Mouse (Mus musculus): ENCODE data around the gene Unc119b. TPM values are rescaled to one million over a fixed set of nuclear protein-coding genes. Genes with fewer than 3 reads are reported as not detected.
"Not testable (repeated sequence)": the region's sequence is repeated elsewhere in the genome, so short reads cannot be mapped to it uniquely, and the experiment has no call there.

Unc119b gene
- total RNA-seq, 2 experiments from 2014 or later = 27.1 to 28.8 TPM

DNA sequence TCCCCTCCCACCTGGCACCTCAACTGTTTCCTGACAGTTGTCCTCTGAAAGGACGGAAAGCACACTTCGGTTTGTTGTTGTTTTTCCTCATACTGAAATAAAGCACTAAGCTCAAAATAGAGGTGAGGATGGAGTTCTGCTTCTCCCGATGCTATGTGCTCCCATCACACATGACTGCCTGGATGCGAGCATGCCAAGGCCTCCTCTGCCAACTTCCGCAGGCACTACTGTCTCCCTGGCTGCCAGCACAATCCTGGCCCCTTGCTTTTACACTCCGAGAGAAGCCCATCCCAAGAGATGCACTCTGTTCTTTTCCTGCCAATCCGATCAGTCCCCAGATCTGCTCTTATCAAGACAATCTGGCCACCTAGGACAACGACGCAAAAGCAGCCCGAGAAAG is 8.8 kb upstream of the Unc119b start:
- intact Hi-C loops (cut with DNase I) = no loop called here
- DNase-seq (ENCODE audit: low spot score in 2 of 2) = peak; percentile 38 to 54

DNA sequence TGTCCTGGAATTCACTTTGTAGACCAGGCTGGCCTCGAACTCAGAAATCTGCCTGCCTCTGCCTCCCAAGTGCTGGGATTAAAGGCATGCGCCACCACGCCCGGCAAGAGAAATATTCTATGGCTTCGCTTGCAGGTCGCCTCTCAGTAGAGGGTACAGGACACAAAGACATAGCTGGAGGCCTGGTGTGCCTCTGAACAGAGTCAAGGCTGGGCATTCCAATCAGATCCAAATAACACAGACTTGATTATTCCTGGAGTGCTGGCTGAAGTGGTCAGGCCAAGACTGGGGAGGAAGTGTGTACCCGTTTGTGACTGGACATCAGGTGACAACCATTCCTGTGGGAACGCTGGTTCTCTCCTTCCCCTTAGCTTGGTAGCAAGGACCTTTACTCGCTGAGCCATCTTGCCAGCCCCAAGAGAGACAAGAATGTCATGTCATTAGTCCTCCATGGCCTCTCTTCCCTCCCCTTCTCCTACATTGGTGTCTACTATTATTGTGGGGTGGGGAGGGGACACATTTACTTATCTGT is 7.5 kb upstream of the Unc119b start:
- intact Hi-C loops (cut with DNase I) = no loop called here
- no peak for DNase-seq (ENCODE audit: low spot score in 2 of 2)

DNA sequence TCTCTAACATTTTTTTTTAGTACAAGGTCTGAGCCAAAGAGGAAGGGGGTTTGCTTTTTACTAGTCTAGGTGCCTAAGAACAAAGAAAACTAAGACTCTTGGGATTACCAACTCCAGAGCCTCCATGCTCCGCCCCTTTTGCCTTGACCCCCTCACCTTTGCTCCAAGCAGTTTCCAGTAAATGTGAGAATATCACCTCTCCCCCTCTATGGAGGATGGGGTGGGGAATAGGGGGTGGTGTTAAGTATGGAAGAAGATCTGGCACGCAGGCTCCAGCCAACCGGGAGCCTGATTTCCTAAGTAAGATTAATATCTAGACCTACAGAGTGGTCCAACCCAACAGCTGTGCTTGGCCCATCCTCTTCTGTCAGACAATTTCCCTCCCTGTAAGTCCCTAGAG is 6.0 kb upstream of the Unc119b start:
- intact Hi-C loops (cut with DNase I) = no loop called here

DNA sequence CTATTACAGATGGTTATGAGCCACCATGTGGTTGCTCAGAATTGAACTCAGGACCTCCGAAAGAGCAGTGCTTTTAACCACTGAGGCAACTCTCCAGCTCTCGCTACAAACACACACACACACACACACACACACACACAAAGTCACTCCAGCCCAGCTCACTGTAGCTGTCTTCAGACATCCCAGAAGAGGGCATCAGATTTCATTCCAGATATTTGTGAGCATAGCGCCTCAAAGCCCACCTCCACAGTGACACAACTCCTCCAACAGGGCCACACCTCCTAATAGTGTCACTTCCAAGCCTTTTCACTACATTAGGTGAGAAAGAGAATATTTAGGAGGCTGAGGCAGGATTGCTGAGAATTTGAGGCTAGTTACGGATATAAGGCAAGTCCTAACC is 4.3 kb upstream of the Unc119b start:
- no peak for DNase-seq (ENCODE audit: low spot score in 2 of 2)
- intact Hi-C loops (cut with DNase I) = no loop called here

More for the DNA sequence above, 6.0 kb upstream of the Unc119b start:
- no peak for DNase-seq (ENCODE audit: low spot score in 2 of 2)

DNA sequence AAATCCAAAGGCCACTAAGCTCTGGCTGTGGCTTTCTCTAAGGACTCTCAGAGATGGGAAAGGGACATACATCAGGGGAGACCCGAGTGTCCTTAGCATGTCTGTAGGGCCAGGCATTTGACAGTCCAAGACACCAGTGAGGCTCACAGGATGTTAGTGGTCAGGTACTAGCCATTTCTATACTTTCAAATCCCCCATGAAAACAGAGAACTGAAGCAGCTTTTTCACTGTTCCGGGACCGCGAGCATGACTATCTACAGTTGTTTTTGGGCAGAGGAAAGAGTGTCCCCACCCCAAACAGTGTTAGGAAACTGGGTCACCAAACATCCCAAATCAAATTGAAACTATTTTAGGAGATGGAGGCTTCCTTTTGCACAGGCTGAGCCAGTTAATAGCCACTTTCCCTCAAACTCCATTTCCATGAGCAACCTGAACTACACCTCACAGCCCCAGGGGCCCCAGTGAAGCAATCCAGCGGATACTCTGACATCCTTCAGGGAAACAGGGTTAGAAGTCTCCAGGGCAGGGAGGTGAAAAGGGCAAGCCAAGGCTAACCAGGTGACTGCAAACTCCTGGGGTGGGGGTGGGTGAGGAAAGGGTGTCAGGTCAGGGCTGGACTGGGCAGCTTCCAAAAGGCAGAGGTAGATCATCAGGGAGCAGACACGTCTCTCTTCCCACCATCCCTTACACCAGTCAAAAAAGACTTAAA is 1.3 kb downstream of the Unc119b start:
- DNase-seq (ENCODE audit: low spot score in 2 of 2) = no peak
- intact Hi-C loops (cut with DNase I) = no loop called here

DNA sequence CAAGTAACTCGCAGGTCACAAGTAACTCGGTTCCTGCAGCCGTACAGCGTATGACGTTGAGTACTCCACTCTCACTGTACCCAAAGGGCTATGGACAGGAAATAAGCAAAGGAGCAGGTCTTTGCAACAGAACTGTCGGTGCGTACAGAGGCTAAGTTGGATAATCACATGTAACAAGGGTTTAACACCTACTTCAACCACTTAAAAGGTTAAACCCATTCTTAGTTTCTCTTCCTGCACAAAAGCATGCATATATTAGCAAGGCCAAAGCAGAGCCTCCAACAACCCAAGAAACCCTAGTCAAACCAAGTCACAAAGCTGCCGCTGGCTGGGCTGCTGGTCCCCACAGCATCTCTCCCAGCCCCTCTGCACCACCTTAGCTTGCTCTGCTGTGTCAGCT is 2.3 kb downstream of the Unc119b start:
- intact Hi-C loops (cut with DNase I) = no loop called here
- no peak for DNase-seq (ENCODE audit: low spot score in 2 of 2)

DNA sequence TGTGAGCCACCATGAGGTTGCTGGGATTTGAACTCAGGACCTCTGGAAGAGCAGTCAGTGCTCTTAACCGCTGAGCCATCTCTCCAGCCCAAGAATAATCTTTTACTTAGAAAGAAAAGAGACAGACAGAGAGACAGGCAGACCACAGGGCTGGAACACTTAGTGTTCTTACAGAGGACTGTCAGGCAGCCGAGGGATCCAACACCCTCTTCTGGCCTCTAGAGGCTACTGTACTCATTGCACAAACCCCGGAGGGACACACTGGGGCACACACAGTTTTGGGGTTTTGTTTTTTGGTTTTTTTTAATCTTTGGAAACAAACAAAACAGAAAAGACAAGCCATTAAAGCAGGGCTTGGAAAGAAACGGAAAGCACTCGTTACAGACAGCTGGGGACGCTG is 5.4 kb downstream of the Unc119b start:
- intact Hi-C loops (cut with DNase I) = no loop called here
- DNase-seq (ENCODE audit: low spot score in 2 of 2) = no peak

DNA sequence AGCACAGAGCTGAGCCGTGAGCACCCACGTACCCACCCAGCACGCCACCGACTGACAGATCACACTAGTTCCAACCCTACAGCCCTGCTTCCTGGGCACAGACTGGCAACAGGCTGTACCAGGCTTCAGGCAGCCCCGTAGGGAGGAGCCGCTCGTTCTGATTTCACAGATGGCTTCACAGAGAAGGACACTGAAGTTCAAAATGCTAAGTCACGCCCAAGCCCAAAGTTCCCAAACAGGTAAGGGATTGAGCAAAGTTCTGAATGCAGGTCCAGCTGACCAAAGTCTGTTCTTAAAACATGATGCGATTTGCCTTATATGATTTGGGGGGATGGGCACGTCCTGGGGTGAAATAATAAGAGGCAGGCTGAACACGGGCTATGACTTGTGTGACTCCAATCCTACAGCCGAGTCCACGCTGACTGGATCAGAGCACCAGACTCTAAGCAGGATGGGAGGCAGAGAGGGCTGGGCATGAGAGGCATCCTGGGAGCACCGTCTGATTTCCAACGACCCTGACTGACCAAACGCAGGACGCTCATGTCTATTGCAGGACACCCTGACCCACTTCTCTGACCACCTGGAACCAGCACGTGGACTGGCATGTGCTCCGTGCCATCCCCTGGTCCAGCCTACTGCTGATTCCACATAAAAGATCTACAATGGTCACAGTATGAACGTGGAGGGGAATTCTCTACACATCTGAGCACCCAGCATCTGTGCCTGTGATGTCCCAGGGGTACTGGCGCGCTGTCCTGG is 7.2 kb downstream of the Unc119b start:
- DNase-seq (ENCODE audit: low spot score in 2 of 2) = no peak
- intact Hi-C loops (cut with DNase I) = no loop called here

DNA sequence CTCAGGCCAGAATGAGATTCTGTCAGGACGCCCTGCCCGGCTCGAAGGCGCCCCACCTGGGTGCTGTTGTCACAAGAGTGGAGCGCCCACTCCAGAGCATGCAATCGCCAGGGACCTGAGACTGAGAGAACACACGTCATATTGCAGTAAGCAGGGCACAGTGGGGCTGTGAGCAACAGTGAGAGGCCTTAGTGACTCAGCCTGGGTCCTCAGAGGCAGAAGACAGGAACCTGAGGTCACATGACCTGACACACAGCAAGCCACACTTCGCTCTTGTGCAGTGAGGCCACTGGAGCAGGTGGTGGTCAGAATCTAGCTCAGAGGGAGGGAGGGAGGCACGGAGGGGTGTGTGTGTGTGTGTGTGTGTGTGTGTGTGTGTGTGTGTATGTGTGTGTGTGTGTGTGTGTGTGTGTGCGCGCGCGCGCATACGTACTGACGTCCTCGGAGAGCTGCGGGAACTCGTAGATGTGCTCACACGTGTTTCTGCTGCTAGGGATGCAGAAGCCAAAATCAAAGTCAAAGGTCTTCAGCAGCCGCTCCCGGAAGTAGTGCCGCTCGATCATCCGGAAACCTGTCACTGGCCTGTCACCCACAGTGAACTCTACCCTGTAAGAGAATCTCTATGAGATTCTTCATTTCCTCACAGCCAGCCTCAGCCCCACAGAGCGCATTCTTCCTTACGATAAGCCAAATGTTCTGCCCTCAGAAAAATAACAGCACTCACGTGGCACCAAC is 8.0 kb downstream of the Unc119b start:
- intact Hi-C loops (cut with DNase I) = no loop called here
- no peak for DNase-seq (ENCODE audit: low spot score in 2 of 2)

DNA sequence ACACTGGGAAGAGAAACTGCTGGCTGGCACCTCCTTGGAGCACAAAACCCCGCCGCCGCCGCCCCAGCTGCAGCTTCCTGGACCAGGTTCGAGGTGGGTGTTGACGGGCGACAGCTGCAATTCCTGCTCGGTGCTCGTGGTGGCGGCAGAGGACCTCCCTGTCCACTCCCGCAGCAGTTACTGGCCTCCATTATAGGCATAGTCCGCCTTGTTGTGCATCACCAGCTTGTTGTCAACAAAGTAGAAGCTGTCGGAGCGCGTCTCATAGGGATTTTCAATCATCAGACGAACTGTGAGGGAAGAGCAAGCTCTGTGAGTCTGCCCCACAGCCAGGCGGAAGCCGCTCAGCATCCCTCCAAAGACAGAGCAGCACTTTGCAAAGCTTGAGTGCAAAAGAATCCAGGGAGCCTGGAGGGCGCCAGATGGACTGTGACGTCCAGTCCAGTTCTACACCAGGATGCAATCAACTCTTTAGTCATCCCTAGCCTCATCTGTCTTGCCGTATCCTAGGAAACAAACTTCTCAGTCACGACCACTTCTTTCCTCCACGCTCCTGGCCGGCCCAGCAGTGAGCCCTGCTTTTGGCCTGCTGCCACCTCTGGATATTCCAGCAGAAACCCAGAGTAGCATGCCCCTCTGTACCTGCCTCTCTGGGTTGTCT is 9.4 kb downstream of the Unc119b start:
- peak; percentile 87 to 94 for DNase-seq (ENCODE audit: low spot score in 2 of 2)
- intact Hi-C loops (cut with DNase I) = loop anchor here (1.0 to 2.0 kb wide), 2 partner anchors 33 to 111 kb away; partner anchors contain the start of gene Mlec

DNA sequence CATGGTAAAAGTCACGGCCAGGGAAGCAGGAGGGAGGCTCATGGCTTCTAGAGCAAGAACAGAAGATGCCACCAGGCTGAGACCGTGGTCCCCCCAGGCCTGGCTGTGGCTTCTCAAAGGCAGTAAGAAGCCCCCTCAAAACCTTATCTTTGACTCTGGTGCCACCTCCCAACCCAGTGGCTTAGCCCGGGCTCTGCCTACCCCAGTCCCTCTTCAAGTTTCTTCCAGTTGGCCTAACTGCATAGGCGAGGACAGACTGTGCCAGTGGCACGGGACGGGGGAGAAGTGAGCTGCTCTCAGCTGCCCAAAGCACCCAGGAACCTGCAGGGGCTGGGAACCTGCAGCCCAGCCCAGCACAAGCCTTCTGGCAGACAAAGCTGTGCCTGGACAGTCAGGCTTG is 10.1 kb downstream of the Unc119b start:
- intact Hi-C loops (cut with DNase I) = loop anchor here (1.0 to 2.0 kb wide), 2 partner anchors 34 to 112 kb away; partner anchors contain the start of gene Mlec
- no peak for DNase-seq (ENCODE audit: low spot score in 2 of 2)

DNA sequence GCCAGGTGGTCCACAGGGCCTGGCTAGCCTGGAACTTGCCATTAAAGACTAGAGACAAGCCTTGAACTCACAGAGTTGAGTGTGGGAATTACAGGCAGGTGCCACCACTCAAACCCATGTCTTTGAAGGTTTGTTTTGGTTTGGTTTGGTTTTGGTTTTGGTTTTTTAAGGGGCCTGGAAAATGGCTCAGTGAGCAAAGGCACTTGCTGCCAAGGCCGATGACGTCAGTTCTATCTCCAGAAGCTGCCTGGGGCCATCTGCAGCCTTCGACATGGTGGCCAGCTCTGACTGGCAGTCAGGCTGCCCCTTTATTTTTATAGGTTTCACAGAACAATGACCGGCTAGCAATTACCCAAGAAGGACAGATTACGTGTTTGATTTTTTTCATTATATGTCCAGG is 13.8 kb downstream of the Unc119b start:
- intact Hi-C loops (cut with DNase I) = no loop called here
- DNase-seq (ENCODE audit: low spot score in 2 of 2) = no peak

DNA sequence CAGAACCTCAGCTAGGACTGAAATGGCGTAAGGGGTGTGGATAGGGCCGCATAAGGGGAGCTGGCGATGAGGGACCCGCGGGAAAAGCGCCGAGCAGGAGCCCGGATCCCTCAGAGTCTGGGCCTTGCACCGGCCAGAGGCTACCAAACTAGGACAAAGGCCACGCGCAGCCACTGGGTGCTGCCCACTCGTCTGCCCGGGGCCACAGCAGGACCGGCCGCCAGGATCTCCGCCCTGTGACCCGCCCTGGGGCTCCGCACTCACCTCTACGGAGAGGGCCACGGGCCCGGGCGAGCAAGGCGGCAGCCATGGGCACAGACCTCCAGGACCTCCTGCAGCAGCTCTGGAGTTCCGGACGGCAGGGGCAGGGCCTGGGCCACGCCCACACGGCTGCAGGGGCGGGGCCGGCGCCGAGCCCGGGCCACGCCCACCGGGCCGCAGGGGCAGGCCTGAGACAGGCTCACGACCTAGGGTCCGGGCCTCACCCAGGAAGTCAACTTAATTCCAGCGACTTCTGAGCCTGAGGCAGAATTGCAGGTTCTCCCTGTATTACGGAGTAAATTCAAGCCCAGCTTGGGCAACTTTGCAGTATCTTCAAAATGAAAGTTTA is 15.7 kb downstream of the Unc119b start, which contains the start of gene Acads:
Acads (minus strand) TSS at position 386 of the 610 bp plus-strand sequence.
- DNase-seq (ENCODE audit: low spot score in 2 of 2) = peak; percentile 43 to 59
- intact Hi-C loops (cut with DNase I) = no loop called here

DNA sequence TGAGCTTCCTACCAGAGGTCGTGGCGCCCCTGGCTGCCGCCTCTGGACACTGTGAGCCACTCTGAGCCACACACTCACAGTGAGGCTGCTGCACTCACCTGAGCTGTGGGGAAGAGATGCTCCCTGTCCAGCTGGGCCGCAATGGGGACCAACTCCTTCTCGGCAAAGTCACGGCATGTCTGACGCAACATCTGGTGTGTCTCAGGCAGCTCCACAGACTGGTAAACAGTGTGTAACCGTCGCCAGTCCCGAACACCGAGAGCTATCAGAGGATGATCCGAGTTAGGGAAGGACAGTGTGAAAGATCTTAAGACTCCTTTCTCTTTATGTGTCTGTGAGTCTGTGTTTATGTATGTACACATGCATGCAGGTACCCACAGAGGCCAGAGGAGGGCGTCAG is 17.3 kb downstream of the Unc119b start:
- intact Hi-C loops (cut with DNase I) = no loop called here
- no peak for DNase-seq (ENCODE audit: low spot score in 2 of 2)

DNA sequence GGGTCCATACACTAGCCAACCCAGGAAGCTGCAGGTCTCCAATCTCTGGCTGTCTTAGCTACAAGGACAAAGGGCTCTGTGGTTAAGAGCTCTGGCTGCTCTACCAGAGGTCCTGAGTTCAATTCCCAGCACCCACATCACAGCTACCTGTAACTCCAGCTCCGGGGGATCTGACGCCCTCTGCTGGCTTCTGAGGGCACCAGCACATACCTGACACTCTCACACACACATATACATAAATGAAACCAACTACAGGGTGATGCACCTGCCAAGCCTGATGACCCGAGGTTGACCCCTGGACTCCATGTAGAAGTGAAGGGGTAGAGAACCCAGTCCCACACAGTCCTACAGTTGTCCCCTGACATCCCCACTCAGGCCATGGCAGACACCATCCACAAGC is 18.3 kb downstream of the Unc119b start:
- intact Hi-C loops (cut with DNase I) = no loop called here
- no peak for DNase-seq (ENCODE audit: low spot score in 2 of 2)

DNA sequence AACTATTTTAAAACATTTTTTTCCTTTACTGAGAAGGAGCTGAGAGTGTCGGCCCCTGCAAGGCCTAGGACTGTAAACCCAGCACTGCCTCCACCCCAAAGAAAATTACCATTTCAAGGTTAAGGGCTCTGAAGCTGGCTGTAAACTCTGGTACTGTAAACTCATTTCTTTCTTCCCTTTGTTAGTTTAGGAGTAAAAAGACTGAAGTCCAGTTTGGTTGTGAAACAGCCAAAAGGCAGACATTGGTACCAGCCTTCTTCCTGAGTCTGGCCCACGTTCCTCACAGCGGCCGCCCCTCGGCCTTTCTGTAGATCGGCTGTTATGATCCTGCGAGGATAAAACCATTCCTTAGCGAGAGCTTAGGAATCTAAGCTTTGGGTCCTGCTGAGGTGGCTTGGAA is 20.3 kb downstream of the Unc119b start:
- intact Hi-C loops (cut with DNase I) = no loop called here
- DNase-seq (ENCODE audit: low spot score in 2 of 2) = no peak

DNA sequence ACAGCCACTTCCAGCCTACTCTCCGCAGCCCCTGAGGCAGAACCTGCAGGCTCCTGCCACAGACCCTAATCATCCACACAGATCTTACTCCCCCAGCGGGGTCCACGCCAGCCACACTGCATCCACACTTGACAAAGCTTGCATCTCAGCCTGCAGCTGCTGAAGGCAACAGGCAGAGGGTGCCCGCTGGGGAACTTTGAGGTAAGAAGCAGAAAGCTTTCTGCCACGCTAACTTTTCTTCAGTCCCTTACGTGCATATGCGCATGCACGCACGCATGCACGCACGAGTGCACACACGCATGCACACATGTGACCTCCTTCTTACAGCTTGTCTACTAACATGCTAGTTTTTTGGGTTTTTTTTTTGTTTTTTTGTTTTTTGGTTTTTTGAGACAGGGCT is 21.5 kb downstream of the Unc119b start:
- intact Hi-C loops (cut with DNase I) = no loop called here

DNA sequence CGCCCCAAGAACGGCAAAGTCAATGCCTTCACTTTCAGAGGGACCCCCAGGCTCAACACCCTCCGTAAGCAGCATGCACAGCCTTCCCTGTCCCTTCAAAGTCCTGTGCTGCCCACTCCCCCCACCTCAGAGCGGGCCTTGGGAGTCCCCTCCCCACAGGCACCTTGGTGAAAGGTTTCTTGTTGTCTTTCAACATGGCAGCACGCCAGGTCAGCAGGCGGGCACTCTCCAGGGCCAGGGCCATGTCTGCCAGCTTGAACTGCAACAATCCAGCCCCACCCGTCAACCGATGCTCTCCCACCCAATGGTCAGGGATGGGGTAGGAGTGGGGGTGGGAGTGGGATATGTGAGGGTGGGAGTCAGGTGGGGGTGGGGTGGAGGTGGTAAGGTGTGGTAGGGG is 23.6 kb downstream of the Unc119b start:
- intact Hi-C loops (cut with DNase I) = no loop called here
- DNase-seq (ENCODE audit: low spot score in 2 of 2) = no peak

More for the DNA sequence above, 21.5 kb downstream of the Unc119b start:
- DNase-seq (ENCODE audit: low spot score in 2 of 2) = no peak

DNA sequence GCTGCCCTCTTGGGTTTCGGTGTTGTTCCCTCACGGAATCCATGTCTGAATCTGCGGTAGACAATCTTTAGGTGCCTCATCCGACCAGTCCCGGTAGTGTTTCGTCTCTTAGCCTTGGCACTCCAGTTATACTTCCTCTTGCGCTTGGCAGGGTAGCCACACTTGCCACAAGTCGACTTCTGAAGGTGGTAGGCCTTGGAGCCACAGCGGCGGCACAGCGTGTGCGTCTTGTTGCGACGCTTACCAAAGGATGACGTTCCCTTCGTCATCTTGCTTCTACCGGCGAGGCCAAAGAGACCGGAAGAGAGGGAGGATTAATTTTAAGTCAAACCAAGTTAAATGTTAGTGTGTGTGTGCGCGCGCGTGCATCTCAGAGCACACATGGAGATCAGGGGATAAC is 31.5 kb downstream of the Unc119b start:
- DNase-seq (ENCODE audit: low spot score in 2 of 2); intact Hi-C loops (cut with DNase I): not testable (repeated sequence)
